Mouse (Mus musculus) heart, embryonic 10.5 days (tissue): ENCODE results near the gene Dbp. TPM values are rescaled to one million over a fixed set of nuclear protein-coding genes. Genes with fewer than 3 reads are reported as not detected.

Source experiments
- DNase-seq: peaks from one replicate; pipeline ENCODE4 v3.0.0-alpha.2; 2017; ENCODE audit warnings: low spot score
- H3K27ac ChIP-seq: fragments of 300-500 bp; sonication (generic); 2 replicates; pipeline ENCODE4 v1.5.1; 2016; ENCODE audit warnings: mild to moderate bottlenecking
- H3K27me3 ChIP-seq: fragments of 300-500 bp; sonication (generic); 2 replicates; pipeline ENCODE4 v1.6.1; 2016; ENCODE audit warnings: mild to moderate bottlenecking; ENCODE audit not compliant: poor library complexity, insufficient read depth, severe bottlenecking
- H3K36me3 ChIP-seq: fragments of 300-500 bp; sonication (generic); 2 replicates; pipeline ENCODE4 v1.6.1; 2016; ENCODE audit warnings: mild to moderate bottlenecking, moderate library complexity
- H3K4me1 ChIP-seq: fragments of 300-500 bp; sonication (generic); 2 replicates; pipeline ENCODE4 v1.6.1; 2016; ENCODE audit warnings: mild to moderate bottlenecking
- H3K4me3 ChIP-seq: fragments of 300-500 bp; sonication (generic); 2 replicates; pipeline ENCODE4 v1.5.1; 2016; ENCODE audit warnings: mild to moderate bottlenecking, moderate library complexity
- H3K9me3 ChIP-seq: fragments of 300-500 bp; sonication (generic); 2 replicates; pipeline ENCODE4 v1.6.1; 2016; ENCODE audit warnings: mild to moderate bottlenecking, moderate library complexity
- WGBS: fragments of 180-500 bp; shearing (Covaris S2); methylation state at CpG from one replicate; pipeline ENCODE4 v1.1.7; 2016; 5-methylcytosine and 5-hydroxymethylcytosine counted together
- polyA plus RNA-seq: library from polyadenylated mRNA; unstranded; fragments of >200 nt; fragmentation: Nextera tagmentation; extraction: Ambion mirVana; gene quantifications from 2 replicates; pipeline ENCODE4 v1.2.1, GENCODE M21; 2016

The Dbp gene
- polyA plus RNA-seq, 1 experiment from 2014 or later, result 2.7 TPM

DNA sequence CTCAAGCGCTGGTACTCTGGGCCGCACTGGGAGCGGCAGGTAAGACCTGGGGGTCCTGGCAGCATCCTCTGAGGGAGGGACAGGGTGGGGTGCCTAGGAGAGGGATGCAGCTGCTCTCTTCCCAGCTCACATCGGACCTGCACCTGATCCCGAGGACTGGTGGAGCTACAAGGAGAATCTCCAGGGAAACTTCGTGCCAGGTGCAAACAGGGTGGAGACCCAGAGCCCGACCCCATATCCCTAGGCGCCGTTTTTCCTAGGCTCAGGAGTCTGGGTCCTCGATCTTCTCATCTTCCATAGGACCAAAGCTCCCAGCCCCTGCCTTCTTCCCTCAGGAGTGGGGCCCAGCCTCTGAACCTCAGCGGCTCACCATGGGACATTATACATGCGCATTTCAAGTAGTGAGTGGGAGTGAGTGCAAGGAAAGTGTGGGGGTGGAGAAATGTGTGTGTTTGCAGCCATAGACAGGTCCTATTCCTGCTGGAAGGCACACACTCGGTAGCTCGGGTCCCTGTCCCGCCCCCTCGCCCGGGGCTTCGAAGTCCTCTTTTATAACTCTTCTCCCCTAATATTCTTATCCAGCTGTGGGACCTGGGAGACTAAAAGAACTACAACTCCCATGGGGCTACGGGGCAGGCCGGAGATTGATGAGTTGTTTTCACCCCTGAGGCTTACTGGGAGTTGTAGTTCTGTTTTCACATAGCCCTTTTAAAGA is 4.4 kb upstream of the Dbp start:
- Histone ChIP-seq H3K4me3 (peak overlapping the region; percentile 58), H3K36me3 (no peaks in the 10 kb centered on the region), H3K4me1 (peaks cover 44% of the 10 kb centered on the region), H3K9me3 (no peaks in the 10 kb centered on the region), H3K27me3 (peaks cover 39% of the 10 kb centered on the region), H3K27ac (peak overlapping the region; percentile 77)
- no peak for DNase-seq
- WGBS, result under 1% methylated on average over 20 of the region's 20 CpGs

DNA sequence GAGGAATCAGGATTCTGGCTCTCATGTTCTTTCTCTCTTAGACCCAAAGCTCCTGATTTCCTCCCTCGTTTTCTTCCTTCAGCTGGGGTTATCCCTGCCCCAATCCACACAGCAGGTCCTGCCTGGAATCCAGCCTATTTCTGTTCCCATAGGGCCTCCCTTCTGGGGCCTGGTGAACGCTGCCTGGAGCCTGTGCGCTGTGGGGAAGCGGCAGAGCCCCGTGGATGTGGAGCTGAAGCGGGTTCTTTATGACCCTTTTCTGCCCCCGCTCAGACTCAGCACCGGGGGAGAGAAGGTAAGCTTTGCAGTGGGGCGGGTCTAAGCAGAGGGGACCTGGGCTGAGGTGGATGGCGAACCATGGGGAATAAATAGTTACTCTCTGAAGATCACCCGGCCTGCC is 3.8 kb upstream of the Dbp start:
- 31% methylated on average over 11 of the region's 11 CpGs for WGBS

DNA sequence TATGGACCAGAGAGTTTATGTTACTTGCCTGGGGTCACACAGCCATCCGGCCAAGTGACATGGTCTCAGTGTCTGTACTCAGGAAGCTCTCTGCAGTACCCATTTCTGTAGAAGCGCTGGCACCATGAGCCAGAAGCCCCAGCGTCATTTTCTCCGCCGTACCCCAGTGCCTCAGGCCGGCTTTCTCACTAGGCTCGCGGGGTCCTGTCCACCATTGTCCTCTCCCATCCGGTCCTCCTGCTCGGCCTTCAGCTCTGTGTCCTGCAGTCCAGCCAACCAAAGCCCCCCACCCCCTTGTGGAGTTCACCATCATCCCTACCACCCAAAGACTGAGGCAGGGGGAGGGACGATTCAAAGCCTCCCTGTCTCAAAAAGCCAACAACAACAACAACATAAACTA is 3.3 kb upstream of the Dbp start:
- no peak for DNase-seq
- peaks cover 56% of the 10 kb centered on the region for H3K4me1 ChIP-seq
- H3K9me3 ChIP-seq, result no peaks in the 10 kb centered on the region
- peaks cover 39% of the 10 kb centered on the region for H3K27me3 ChIP-seq
- H3K27ac ChIP-seq, result 0 out of 2 replicates have a peak overlapping the region, but pooled peaks have one; percentile 77
- 0 out of 2 replicates have a peak overlapping the region, but pooled peaks have one; percentile 58 for H3K4me3 ChIP-seq
- H3K36me3 ChIP-seq, result no peaks in the 10 kb centered on the region
- 86% methylated on average over 11 of the region's 11 CpGs for WGBS

More for the DNA sequence above, 3.8 kb upstream of the Dbp start:
- Histone ChIP-seq H3K4me1 (peaks cover 50% of the 10 kb centered on the region), H3K9me3 (no peaks in the 10 kb centered on the region), H3K36me3 (no peaks in the 10 kb centered on the region), H3K4me3 (peak overlapping the region; percentile 58), H3K27me3 (peaks cover 39% of the 10 kb centered on the region), H3K27ac (peak overlapping the region; percentile 77; the same call in 1 of the 2 replicates)
- no peak for DNase-seq

DNA sequence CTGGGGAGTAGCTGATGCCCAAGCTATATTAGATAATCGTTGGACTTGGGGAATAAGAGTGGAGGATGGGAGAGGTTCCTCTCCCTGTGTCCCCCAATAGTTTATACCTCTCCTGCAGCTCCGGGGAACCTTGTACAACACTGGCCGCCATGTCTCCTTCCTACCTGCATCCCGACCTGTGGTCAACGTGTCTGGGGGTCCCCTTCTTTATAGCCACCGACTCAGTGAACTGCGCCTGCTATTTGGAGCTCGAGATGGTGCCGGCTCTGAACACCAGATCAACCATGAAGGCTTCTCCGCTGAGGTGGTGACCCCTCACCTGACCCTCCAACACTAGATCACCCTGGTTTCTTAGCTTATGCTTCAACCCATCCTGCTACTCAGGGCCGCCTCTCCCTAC is 2.6 kb upstream of the Dbp start:
- no peak for DNase-seq
- 86% methylated on average over 11 of the region's 11 CpGs for WGBS
- no peak overlapping the region for H3K27ac ChIP-seq
- H3K9me3 ChIP-seq, result no peaks in the 10 kb centered on the region
- no peak overlapping the region for H3K4me3 ChIP-seq
- peaks cover 39% of the 10 kb centered on the region for H3K27me3 ChIP-seq
- H3K4me1 ChIP-seq, result peaks cover 63% of the 10 kb centered on the region
- no peaks in the 10 kb centered on the region for H3K36me3 ChIP-seq

DNA sequence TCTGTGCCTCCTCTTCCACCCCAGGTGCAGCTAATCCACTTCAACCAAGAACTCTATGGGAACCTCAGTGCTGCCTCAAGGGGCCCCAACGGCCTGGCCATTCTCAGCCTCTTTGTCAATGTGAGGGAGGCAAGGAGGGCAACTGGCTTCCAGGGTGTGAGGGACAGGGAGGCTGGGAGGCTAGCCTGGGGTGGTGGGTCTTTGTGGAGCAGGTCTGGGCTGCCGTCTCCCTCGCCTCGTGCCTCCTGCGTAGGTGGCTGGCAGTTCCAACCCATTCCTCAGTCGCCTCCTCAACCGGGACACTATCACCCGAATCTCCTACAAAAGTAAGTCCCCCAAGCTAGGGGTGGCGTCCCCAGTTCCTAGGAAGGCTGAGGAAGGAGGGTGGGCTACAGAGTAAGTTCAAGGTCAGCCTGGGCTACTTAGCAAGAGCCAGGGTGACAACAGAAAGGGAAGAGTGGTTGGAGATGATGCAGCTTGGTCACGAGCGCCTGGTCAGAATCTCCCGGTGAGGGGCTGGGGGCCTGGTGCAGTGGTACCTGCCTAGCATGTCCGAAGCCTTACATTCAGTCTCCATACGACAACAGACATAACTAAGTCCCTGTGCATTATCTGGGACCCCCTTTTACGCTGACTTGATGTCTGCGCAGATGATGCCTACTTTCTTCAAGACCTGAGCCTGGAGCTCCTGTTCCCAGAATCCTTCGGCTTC is 1.9 kb upstream of the Dbp start:
- peak overlapping the region; percentile 65; the same call in 1 of the 2 replicates for H3K4me3 ChIP-seq
- H3K4me1 ChIP-seq, result peaks cover 69% of the 10 kb centered on the region
- WGBS, result 80% methylated on average over 17 of the region's 17 CpGs
- H3K9me3 ChIP-seq, result no peaks in the 10 kb centered on the region
- H3K27ac ChIP-seq, result peak overlapping the region; percentile 88; the same call in 1 of the 2 replicates
- DNase-seq, result no peak
- no peaks in the 10 kb centered on the region for H3K36me3 ChIP-seq
- H3K27me3 ChIP-seq, result peaks cover 36% of the 10 kb centered on the region

DNA sequence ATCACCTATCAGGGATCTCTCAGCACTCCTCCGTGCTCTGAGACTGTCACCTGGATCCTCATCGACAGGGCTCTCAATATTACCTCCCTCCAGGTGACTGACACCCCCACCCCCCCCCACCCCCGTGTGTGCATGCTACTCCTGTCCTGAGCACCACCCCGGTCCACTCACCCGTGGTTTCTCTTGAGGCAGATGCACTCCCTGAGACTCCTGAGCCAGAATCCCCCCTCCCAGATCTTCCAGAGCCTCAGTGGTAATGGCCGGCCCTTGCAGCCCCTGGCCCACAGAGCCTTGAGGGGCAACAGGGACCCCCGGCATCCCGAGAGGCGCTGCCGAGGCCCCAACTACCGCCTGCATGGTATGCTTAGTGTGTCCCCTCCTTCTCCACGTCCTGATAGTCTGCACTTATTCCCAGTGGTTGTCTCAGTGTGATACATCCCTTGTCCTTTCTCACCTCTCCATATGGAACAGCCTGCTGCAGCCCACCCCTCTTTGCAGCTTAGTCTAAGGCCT is 1.3 kb upstream of the Dbp start:
- no peaks in the 10 kb centered on the region for H3K9me3 ChIP-seq
- H3K27ac ChIP-seq, result peak overlapping the region; percentile 88
- H3K27me3 ChIP-seq, result peaks cover 30% of the 10 kb centered on the region
- H3K4me3 ChIP-seq, result peak overlapping the region; percentile 65
- DNase-seq, result no peak
- 41% methylated on average over 12 of the region's 12 CpGs for WGBS
- H3K36me3 ChIP-seq, result no peaks in the 10 kb centered on the region
- H3K4me1 ChIP-seq, result peaks cover 75% of the 10 kb centered on the region

DNA sequence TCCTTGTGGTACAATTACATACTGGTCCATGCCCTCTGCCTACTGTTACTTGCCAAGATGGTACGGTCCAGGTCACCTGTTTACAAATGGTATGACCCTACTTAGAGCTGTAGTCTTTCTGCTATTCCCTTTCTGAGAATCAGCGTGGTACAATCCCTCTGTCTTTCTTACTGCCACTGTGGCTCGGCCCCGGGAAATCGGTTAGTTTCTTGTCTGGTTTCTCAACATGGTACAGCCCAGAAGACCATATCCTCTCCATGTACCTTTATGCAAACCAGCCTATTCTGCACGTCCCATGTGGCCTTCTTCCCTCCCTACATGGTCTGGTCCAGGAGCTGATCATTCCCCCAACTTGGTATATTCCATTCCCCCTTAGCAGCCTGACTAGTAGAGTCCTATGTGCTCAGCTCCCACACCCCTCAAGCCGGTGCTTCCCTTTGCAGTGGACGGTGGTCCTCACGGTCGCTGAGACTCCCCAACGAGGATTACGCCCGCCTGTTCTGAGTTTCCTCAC is 785 bp upstream of the Dbp start:
- peaks cover 25% of the 10 kb centered on the region for H3K27me3 ChIP-seq
- H3K36me3 ChIP-seq, result no peaks in the 10 kb centered on the region
- no peaks in the 10 kb centered on the region for H3K9me3 ChIP-seq
- peak; percentile 90 for DNase-seq
- peak overlapping the region; percentile 88 for H3K27ac ChIP-seq
- under 1% methylated on average over 13 of the region's 13 CpGs for WGBS
- H3K4me3 ChIP-seq, result peak overlapping the region; percentile 65
- peaks cover 80% of the 10 kb centered on the region for H3K4me1 ChIP-seq

DNA sequence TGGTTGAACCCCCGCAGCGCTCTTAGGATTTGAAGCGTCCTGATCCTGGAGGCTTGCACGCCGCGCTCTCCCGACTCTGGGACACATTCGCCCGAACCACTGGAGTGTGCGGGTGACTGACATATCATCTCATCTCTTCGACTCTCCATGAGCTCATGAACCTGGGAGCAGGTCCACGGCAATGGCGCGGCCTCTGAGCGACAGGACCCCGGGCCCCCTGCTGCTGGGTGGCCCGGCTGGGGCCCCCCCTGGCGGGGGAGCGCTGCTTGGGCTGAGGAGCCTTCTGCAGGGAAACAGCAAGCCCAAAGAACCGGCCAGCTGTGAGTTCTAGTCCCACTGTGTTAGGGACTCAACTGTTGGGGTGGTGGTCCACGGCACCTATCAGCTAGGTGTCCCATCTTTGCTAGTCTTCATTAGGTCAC is 566 bp downstream of the Dbp start:
- Histone ChIP-seq H3K9me3 (no peaks in the 10 kb centered on the region), H3K27me3 (peaks cover 11% of the 10 kb centered on the region), H3K4me1 (peaks cover 73% of the 10 kb centered on the region), H3K27ac (peak overlapping the region; percentile 81), H3K4me3 (peak overlapping the region; percentile 65), H3K36me3 (peaks cover 10% of the 10 kb centered on the region)
- WGBS, result under 1% methylated on average over 21 of the region's 21 CpGs
- no peak for DNase-seq

DNA sequence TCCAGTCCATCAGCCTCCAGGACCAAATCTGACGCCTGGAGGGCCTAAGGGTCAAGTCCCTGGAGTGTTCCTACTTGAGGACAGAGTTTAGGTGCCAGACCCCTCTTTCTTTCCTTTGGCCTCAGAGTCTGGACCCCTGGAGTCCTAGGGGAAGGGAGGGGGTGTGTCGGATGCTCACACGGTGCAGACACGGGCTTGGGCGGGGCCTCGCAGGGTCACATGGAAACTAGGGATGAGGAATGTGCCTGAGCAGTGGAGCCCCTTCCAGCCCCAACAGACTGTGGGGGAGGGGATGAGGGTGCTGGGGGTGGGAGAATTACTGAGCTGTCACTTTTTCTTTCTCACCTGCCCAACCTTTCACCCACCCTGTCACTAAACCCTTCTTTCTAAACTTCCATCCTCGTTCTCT is 989 bp downstream of the Dbp start:
- H3K4me1 ChIP-seq, result peaks cover 69% of the 10 kb centered on the region

DNA sequence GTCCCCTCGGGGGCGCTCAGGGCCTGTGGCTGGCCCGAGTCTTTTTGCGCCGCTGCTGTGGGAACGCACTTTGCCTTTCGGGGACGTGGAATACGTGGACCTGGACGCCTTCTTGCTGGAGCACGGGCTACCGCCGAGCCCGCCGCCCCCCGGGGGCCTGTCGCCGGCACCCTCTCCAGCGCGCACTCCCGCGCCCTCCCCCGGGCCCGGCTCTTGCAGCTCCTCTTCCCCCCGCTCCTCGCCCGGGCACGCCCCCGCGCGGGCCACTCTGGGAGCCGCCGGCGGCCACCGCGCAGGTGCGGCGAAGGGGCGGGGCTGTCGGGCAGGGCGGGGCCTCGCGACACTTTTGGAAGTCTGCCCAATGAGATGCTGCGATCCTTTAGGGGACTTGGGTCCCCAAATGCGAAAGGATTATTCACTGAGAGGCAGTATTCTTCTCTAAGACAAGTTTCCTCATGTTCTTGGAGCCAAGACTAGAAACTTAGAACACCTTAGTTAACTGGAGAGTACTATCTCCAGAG is 1.9 kb downstream of the Dbp start:
- DNase-seq, result peak; percentile 91
- H3K9me3 ChIP-seq, result no peaks in the 10 kb centered on the region
- peaks cover 61% of the 10 kb centered on the region for H3K4me1 ChIP-seq
- peak overlapping the region; percentile 65 for H3K4me3 ChIP-seq
- peak overlapping the region; percentile 85 for H3K27ac ChIP-seq
- under 1% methylated on average over 45 of the region's 45 CpGs for WGBS
- no peaks in the 10 kb centered on the region for H3K27me3 ChIP-seq
- peaks cover 23% of the 10 kb centered on the region for H3K36me3 ChIP-seq

More for the DNA sequence above, 989 bp downstream of the Dbp start:
- no peak for DNase-seq
- H3K27me3 ChIP-seq, result 0 out of 2 replicates have a peak, but pooled peaks cover 9% of the 10 kb centered on the region
- peaks cover 14% of the 10 kb centered on the region for H3K36me3 ChIP-seq
- WGBS, result 1% methylated on average over 7 of the region's 7 CpGs
- peak overlapping the region; percentile 85 for H3K27ac ChIP-seq
- no peaks in the 10 kb centered on the region for H3K9me3 ChIP-seq
- peak overlapping the region; percentile 65 for H3K4me3 ChIP-seq

DNA sequence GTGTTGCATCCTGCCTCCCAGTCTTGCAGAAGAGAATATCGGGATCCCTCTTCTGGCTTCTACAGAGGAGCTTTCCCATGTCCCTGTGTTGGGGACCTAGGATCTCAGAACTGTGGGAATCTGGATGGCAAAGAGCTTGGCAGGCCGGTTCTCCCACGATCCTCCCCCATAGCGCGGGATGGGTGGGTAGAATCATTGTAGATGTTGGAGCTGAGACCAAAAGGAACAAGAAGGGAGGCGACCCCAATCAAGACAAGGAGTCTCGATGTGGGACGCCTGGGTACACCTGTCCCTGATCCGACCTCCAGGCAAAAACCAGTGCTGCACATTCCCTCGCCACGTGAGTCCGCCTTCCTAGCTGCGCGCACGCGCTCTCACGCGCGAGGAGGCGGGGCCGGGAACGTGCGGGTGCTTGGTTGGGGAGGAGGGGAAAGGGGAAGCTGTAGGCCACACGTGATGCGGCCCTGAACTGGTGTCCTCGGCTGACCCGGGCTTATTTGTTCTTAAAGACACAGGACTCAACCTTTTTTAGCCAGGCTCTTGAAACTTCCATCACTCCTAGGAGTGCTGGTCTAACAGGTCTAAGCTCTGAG is 2.6 kb downstream of the Dbp start:
- peak; percentile 95 for DNase-seq
- H3K27ac ChIP-seq, result peak overlapping the region; percentile 85
- H3K4me1 ChIP-seq, result peaks cover 61% of the 10 kb centered on the region
- H3K4me3 ChIP-seq, result peak overlapping the region; percentile 65
- no peaks in the 10 kb centered on the region for H3K27me3 ChIP-seq
- WGBS, result under 1% methylated on average over 27 of the region's 27 CpGs
- H3K36me3 ChIP-seq, result peaks cover 30% of the 10 kb centered on the region
- H3K9me3 ChIP-seq, result no peaks in the 10 kb centered on the region

DNA sequence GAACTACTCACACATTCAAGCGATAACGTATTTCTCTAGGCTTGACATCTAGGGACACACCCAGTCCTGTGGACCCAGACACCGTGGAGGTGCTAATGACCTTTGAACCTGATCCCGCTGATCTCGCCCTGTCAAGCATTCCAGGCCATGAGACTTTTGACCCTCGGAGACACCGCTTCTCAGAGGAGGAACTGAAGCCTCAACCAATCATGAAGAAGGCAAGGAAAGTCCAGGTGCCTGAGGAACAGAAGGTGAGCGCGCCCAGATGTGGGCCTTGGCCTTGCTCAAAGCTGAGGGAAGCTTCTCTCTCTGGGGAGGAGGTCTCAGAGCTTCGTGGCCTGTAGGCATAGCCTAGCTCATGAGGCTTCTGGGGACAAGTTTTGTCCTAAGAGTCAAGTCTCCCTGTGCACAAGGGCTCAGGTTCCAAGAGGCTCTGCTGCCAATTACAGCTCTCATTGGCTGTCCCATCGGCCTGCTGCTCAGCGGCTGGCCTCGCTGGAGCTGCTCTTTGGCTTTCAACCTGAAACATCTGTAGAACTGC is 3.4 kb downstream of the Dbp start:
- Histone ChIP-seq H3K4me3 (peak overlapping the region; percentile 65; the same call in 1 of the 2 replicates), H3K36me3 (peaks cover 38% of the 10 kb centered on the region), H3K27ac (peak overlapping the region; percentile 85), H3K27me3 (no peaks in the 10 kb centered on the region), H3K9me3 (no peaks in the 10 kb centered on the region), H3K4me1 (peaks cover 58% of the 10 kb centered on the region)
- WGBS, result 36% methylated on average over 13 of the region's 13 CpGs
- no peak for DNase-seq
